Mouse (Mus musculus) kidney, postnatal 0 days (tissue): ENCODE measurements around the gene Abl2. TPM values are rescaled to one million over a fixed set of nuclear protein-coding genes. Genes with fewer than 3 reads are reported as not detected.
A peak's percentile ranks its signal among the peaks of the same experiment; 100 is the strongest.

Experiments
- ATAC-seq: fragments of 200-750 bp; cut with Nextera tagmentation; replicated peaks from 2 replicates; pipeline ENCODE4 v1.8.0; 2017; ENCODE audit warnings: low read depth, moderate number of reproducible peaks, moderate TSS enrichment, moderate library complexity; ENCODE audit not compliant: low FRiP score
- DNase-seq: peaks from one replicate; pipeline ENCODE4 v3.0.0-alpha.2; 2016; ENCODE audit warnings: low spot score
- H3K27ac ChIP-seq: fragments of 300-500 bp; sonication (generic); 2 replicates; pipeline ENCODE4 v1.5.1; 2014; ENCODE audit warnings: mild to moderate bottlenecking
- H3K27me3 ChIP-seq: fragments of 300-500 bp; sonication (generic); 2 replicates; pipeline ENCODE4 v1.6.1; 2014; ENCODE audit warnings: low read length, mixed read lengths; ENCODE audit not compliant: insufficient read depth
- H3K36me3 ChIP-seq: fragments of 300-500 bp; sonication (generic); 2 replicates; pipeline ENCODE4 v1.6.1; 2014; ENCODE audit warnings: low read length, mixed read lengths; ENCODE audit not compliant: insufficient read depth
- H3K4me1 ChIP-seq: fragments of 300-500 bp; sonication (generic); replicated peaks from 2 replicates; pipeline ENCODE4 v1.6.1; 2014; ENCODE audit warnings: antibody characterized with exemption, low read length, mixed read lengths; ENCODE audit not compliant: insufficient read depth
- H3K4me2 ChIP-seq: fragments of 300-500 bp; sonication (generic); 2 replicates; pipeline ENCODE4 v1.6.1; 2014; ENCODE audit warnings: mild to moderate bottlenecking, low read length, moderate library complexity, mixed read lengths
- H3K4me3 ChIP-seq: fragments of 300-500 bp; sonication (generic); replicated peaks from 2 replicates; pipeline ENCODE4 v1.5.1; 2014; ENCODE audit warnings: low read depth, low read length
- H3K9ac ChIP-seq: fragments of 300-500 bp; sonication (generic); 2 replicates; pipeline ENCODE4 v1.6.1; 2014; ENCODE audit warnings: low read depth, low read length
- H3K9me3 ChIP-seq: fragments of 300-500 bp; sonication (generic); replicated peaks from 2 replicates; pipeline ENCODE4 v1.6.1; 2016; ENCODE audit warnings: low read length, inconsistent platforms, mixed read lengths
- CTCF ChIP-seq: IDR thresholded peaks from 2 replicates; pipeline ENCODE4 v1.5.1; 2016; ENCODE audit warnings: antibody characterized with exemption, low read depth, mild to moderate bottlenecking, moderate library complexity
- WGBS: fragments of 180-500 bp; shearing (Covaris S2); extraction: QIAGEN DNeasy Blood & Tissue Kit; methylation state at CpG from one replicate; pipeline ENCODE4 v1.1.7; 2014; 5-methylcytosine and 5-hydroxymethylcytosine counted together
- polyA plus RNA-seq: library from polyadenylated mRNA; unstranded; fragments of >200 nt; fragmentation: Nextera tagmentation; extraction: Ambion mirVana; gene quantifications from 2 replicates; pipeline ENCODE4 v1.2.1, GENCODE M21; 2015

The Abl2 gene
- polyA plus RNA-seq, 1 experiment from 2014 or later: 2.4 TPM

GRCm38 (mm10) chr1:156640577-156640976, 82.0 kb downstream of the Abl2 start:
- Histone ChIP-seq H3K27me3 (no peaks in the 10 kb centered on the region), H3K4me1 (no peaks in the 10 kb centered on the region), H3K36me3 (peaks cover 29% of the 10 kb centered on the region), H3K9ac (no peak overlapping the region), H3K4me3 (no peak overlapping the region), H3K4me2 (no peak overlapping the region), H3K27ac (no peak overlapping the region), H3K9me3 (no peaks in the 10 kb centered on the region)
- ATAC-seq (no peak), DNase-seq (no peak)
- 76% methylated on average over 4 of the region's 4 CpGs for WGBS
- TF ChIP-seq CTCF: peak; percentile 62

GRCm38 (mm10) chr1:156641808-156642207, 83.2 kb downstream of the Abl2 start:
- Histone ChIP-seq H3K9ac (no peak overlapping the region), H3K4me1 (no peaks in the 10 kb centered on the region), H3K27me3 (no peaks in the 10 kb centered on the region), H3K36me3 (peaks cover 23% of the 10 kb centered on the region), H3K9me3 (no peaks in the 10 kb centered on the region), H3K27ac (no peak overlapping the region), H3K4me3 (no peak overlapping the region), H3K4me2 (no peak overlapping the region)
- no peak for DNase-seq
- TF ChIP-seq CTCF: no peak
- whole genome bisulfite sequencing: 88% methylated on average over 10 of the region's 10 CpGs
- ATAC-seq: no peak

GRCm38 (mm10) chr1:156642813-156643212, 84.2 kb downstream of the Abl2 start:
- TF ChIP-seq CTCF: no peak
- Histone ChIP-seq H3K9me3 (no peaks in the 10 kb centered on the region), H3K4me3 (no peak overlapping the region), H3K27me3 (no peaks in the 10 kb centered on the region), H3K4me2 (no peak overlapping the region), H3K9ac (no peak overlapping the region), H3K4me1 (no peaks in the 10 kb centered on the region), H3K36me3 (peaks cover 22% of the 10 kb centered on the region), H3K27ac (no peak overlapping the region)
- DNase-seq (no peak), ATAC-seq (no peak; the same call in 1 of the 2 replicates)
- WGBS: 55% methylated on average over 12 of the region's 12 CpGs

GRCm38 (mm10) chr1:156644061-156644460, 85.5 kb downstream of the Abl2 start:
- H3K9me3 ChIP-seq: no peaks in the 10 kb centered on the region

GRCm38 (mm10) chr1:156644780-156645523, 86.4 kb downstream of the Abl2 start:
- Histone ChIP-seq H3K4me1 (no peaks in the 10 kb centered on the region), H3K9me3 (no peaks in the 10 kb centered on the region), H3K36me3 (peaks cover 19% of the 10 kb centered on the region), H3K4me3 (no peak overlapping the region), H3K27ac (no peak overlapping the region), H3K4me2 (no peak overlapping the region), H3K9ac (no peak overlapping the region), H3K27me3 (no peaks in the 10 kb centered on the region)
- no peak for TF ChIP-seq CTCF
- ATAC-seq (0 out of 2 replicates have a peak, but pooled peaks have one; percentile 56), DNase-seq (peak; percentile 14)
- WGBS: 58% methylated on average over 13 of the region's 13 CpGs

More at GRCm38 (mm10) chr1:156644061-156644460, 85.5 kb downstream of the Abl2 start:
- ATAC-seq: no peak
- peaks cover 22% of the 10 kb centered on the region for H3K36me3 ChIP-seq
- TF ChIP-seq CTCF: no peak
- H3K4me2 ChIP-seq: no peak overlapping the region
- DNase-seq: no peak
- H3K27ac ChIP-seq: no peak overlapping the region
- H3K4me1 ChIP-seq: no peaks in the 10 kb centered on the region
- H3K27me3 ChIP-seq: no peaks in the 10 kb centered on the region
- WGBS: 58% methylated on average over 10 of the region's 10 CpGs
- no peak overlapping the region for H3K4me3 ChIP-seq
- no peak overlapping the region for H3K9ac ChIP-seq

- Histone ChIP-seq H3K4me2 (no peak overlapping the region), H3K9me3 (no peaks in the 10 kb centered on the region), H3K4me1 (no peaks in the 10 kb centered on the region), H3K4me3 (no peak overlapping the region), H3K27me3 (no peaks in the 10 kb centered on the region), H3K9ac (no peak overlapping the region), H3K27ac (no peak overlapping the region), H3K36me3 (peaks cover 10% of the 10 kb centered on the region; the same call in 1 of the 2 replicates)
- TF ChIP-seq CTCF: no peak
- no peak for DNase-seq
- WGBS: 83% methylated on average over 4 of the region's 4 CpGs
- no peak for ATAC-seq
These were observed 87.4 kb downstream of the Abl2 start for GRCm38 (mm10) chr1:156645971-156646370.
